Mouse (Mus musculus): ENCODE measurements around the gene Traf4. TPM values are rescaled to one million over a fixed set of nuclear protein-coding genes. Genes with fewer than 3 reads are reported as not detected.
A peak's percentile ranks its signal among the peaks of the same experiment; 100 is the strongest.

Traf4 gene
- polyA plus RNA-seq, 1 experiment from 2014 or later = 75.6 TPM

DNA sequence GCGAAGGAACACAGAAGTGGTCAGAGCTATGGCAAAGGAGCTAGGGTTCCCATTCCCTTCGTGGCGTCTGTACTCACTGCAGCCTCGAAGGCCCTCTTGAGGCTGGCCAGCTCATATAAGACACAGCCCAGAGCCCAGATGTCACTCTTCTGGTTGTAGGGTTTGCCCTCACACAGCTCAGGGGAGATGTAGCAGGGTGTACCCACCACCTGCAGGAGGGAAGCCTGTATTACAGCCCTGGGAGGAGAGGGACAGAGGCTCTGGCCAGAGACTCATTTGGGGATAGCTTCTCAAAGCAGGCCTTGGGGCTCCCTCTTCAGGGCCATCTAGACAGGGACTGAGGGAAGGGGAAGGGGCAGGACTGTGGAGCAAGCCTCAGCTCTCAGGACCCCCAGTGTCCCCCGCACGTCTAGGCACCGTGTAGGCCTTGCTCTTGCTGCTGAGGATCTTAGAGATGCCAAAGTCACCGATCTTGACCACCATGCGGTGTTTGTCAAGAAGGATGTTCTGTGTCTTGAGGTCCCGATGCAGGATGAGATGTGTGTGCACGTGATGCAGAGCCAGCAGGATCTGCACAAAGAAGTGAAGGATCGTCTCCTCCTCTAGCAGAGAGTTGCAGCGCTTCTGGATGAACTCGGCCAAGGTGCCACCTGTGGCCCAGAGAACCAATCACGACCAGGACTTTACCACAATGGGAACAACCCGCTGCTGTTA lies 6.8 kb upstream of the Traf4 start:
- H3K27me3 ChIP-seq (ENCODE audit: insufficient read depth, low read length) = no peaks in the 10 kb centered on the region
- WGBS = 82% methylated on average over 16 of the region's 16 CpGs

GRCm38 (mm10) chr11:78171328-78171727 lies 5.9 kb upstream of the Traf4 start:
- DNase-seq (no peak), ATAC-seq (ENCODE audit: insufficient read depth) (no peak)
- Histone ChIP-seq H3K4me1 (ENCODE audit: insufficient read depth) (no peaks in the 10 kb centered on the region), H3K9ac (no peak overlapping the region), H3K4me3 (ENCODE audit: low read depth, low read length) (no peak overlapping the region), H3K36me3 (ENCODE audit: insufficient read depth) (no peaks in the 10 kb centered on the region), H3K4me2 (no peak overlapping the region), H3K27me3 (ENCODE audit: insufficient read depth, low read length) (no peaks in the 10 kb centered on the region), H3K27ac (ENCODE audit: low read depth) (no peak overlapping the region), H3K9me3 (ENCODE audit: low read depth, low read length) (no peaks in the 10 kb centered on the region)
- TF ChIP-seq CTCF (IDR thresholded peaks at IDR 0.05; ENCODE audit: low read depth) = peak; percentile 33; the same call in 1 of the 2 replicates
- 73% methylated on average over 4 of the region's 4 CpGs for WGBS

More for the DNA sequence above, 6.8 kb upstream of the Traf4 start:
- Histone ChIP-seq H3K36me3 (ENCODE audit: insufficient read depth) (no peaks in the 10 kb centered on the region), H3K4me3 (ENCODE audit: low read depth, low read length) (no peak overlapping the region), H3K4me1 (ENCODE audit: insufficient read depth) (no peaks in the 10 kb centered on the region), H3K9ac (no peak overlapping the region), H3K4me2 (no peak overlapping the region), H3K27ac (ENCODE audit: low read depth) (no peak overlapping the region), H3K9me3 (ENCODE audit: low read depth, low read length) (no peaks in the 10 kb centered on the region)
- ATAC-seq (ENCODE audit: insufficient read depth) = no peak; the same call in 1 of the 2 replicates
- TF ChIP-seq CTCF (IDR thresholded peaks at IDR 0.05; ENCODE audit: low read depth) = peak; percentile 58
- DNase-seq = peak; percentile 49

- 87% methylated on average over 15 of the region's 15 CpGs for WGBS
- no peak for ATAC-seq (ENCODE audit: insufficient read depth)
- no peak overlapping the region for H3K27ac ChIP-seq (ENCODE audit: low read depth)
- H3K27me3 ChIP-seq (ENCODE audit: insufficient read depth, low read length) = no peaks in the 10 kb centered on the region
- no peak overlapping the region for H3K4me3 ChIP-seq (ENCODE audit: low read depth, low read length)
- H3K9ac ChIP-seq = no peak overlapping the region
- no peaks in the 10 kb centered on the region for H3K9me3 ChIP-seq (ENCODE audit: low read depth, low read length)
- H3K36me3 ChIP-seq (ENCODE audit: insufficient read depth) = no peaks in the 10 kb centered on the region
- no peak for TF ChIP-seq CTCF (IDR thresholded peaks at IDR 0.05; ENCODE audit: low read depth)
- H3K4me1 ChIP-seq (ENCODE audit: insufficient read depth) = peaks cover 5% of the 10 kb centered on the region
- DNase-seq = no peak
- H3K4me2 ChIP-seq = no peak overlapping the region
Observed at GRCm38 (mm10) chr11:78170306-78170705, 4.9 kb upstream of the Traf4 start.

GRCm38 (mm10) chr11:78168541-78169468 lies 3.4 kb upstream of the Traf4 start:
- Histone ChIP-seq H3K27ac (ENCODE audit: low read depth) (no peak overlapping the region), H3K4me1 (ENCODE audit: insufficient read depth) (peaks cover 5% of the 10 kb centered on the region), H3K4me3 (ENCODE audit: low read depth, low read length) (no peak overlapping the region), H3K9me3 (ENCODE audit: low read depth, low read length) (no peaks in the 10 kb centered on the region), H3K9ac (no peak overlapping the region), H3K36me3 (ENCODE audit: insufficient read depth) (no peaks in the 10 kb centered on the region), H3K27me3 (ENCODE audit: insufficient read depth, low read length) (no peaks in the 10 kb centered on the region), H3K4me2 (peak overlapping the region; percentile 18; the same call in 1 of the 2 replicates)
- TF ChIP-seq CTCF (IDR thresholded peaks at IDR 0.05; ENCODE audit: low read depth) = no peak
- WGBS = 38% methylated on average over 19 of the region's 19 CpGs
- DNase-seq (no peak), ATAC-seq (ENCODE audit: insufficient read depth) (no peak)

GRCm38 (mm10) chr11:78167257-78167959 lies 2.0 kb upstream of the Traf4 start:
- WGBS = 91% methylated on average over 14 of the region's 14 CpGs
- Histone ChIP-seq H3K27me3 (ENCODE audit: insufficient read depth, low read length) (no peaks in the 10 kb centered on the region), H3K36me3 (ENCODE audit: insufficient read depth) (peaks cover 5% of the 10 kb centered on the region; the same call in 1 of the 2 replicates), H3K27ac (ENCODE audit: low read depth) (no peak overlapping the region), H3K4me2 (no peak overlapping the region), H3K4me3 (ENCODE audit: low read depth, low read length) (no peak overlapping the region), H3K9me3 (ENCODE audit: low read depth, low read length) (no peaks in the 10 kb centered on the region), H3K4me1 (ENCODE audit: insufficient read depth) (peaks cover 10% of the 10 kb centered on the region), H3K9ac (no peak overlapping the region)
- no peak for TF ChIP-seq CTCF (IDR thresholded peaks at IDR 0.05; ENCODE audit: low read depth)
- ATAC-seq (ENCODE audit: insufficient read depth) (no peak), DNase-seq (no peak)

DNA sequence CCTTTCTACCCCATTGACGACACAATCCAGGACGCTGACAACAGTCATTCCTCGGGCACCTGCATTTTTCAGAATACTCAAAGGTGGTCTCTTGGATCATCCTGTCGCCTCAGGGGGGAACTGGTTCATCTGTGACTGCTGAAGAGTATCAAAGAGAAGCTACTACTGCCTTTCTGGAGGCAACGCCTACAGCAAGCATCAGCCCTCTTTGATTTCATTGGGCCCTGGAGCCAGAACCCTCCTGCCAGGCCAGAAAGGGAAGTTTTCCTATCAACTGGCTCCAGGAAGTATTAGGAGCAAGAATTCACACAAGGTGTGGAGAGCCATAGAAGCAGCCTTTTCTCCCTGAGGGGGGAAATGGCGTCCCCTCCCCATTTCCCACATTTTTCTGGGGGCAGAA lies 1.3 kb upstream of the Traf4 start:
- DNase-seq (no peak), ATAC-seq (ENCODE audit: insufficient read depth) (no peak)
- H3K27me3 ChIP-seq (ENCODE audit: insufficient read depth, low read length) = no peaks in the 10 kb centered on the region
- H3K9me3 ChIP-seq (ENCODE audit: low read depth, low read length) = no peaks in the 10 kb centered on the region
- TF ChIP-seq CTCF (IDR thresholded peaks at IDR 0.05; ENCODE audit: low read depth) = no peak
- no peak overlapping the region for H3K27ac ChIP-seq (ENCODE audit: low read depth)
- no peak overlapping the region for H3K4me3 ChIP-seq (ENCODE audit: low read depth, low read length)
- peaks cover 13% of the 10 kb centered on the region for H3K36me3 ChIP-seq (ENCODE audit: insufficient read depth)
- peaks cover 10% of the 10 kb centered on the region for H3K4me1 ChIP-seq (ENCODE audit: insufficient read depth)
- WGBS = 61% methylated on average over 6 of the region's 6 CpGs
- 0 out of 2 replicates have a peak overlapping the region, but pooled peaks have one; percentile 99 for H3K9ac ChIP-seq
- 0 out of 2 replicates have a peak overlapping the region, but pooled peaks have one; percentile 90 for H3K4me2 ChIP-seq

All from lung, embryonic 14.5 days (tissue).